Mouse (Mus musculus): ENCODE data around the gene Il33. TPM values are rescaled to one million over a fixed set of nuclear protein-coding genes. Genes with fewer than 3 reads are reported as not detected.

The Il33 gene
- 22.3 TPM for polyA plus RNA-seq (2015; fragmentation: Illumina TruSeq; extraction: RNeasy Lipid Tissue Mini Kit (QIAGEN cat#74804); ENCODE audit: insufficient read depth, low replicate concordance)

GRCm38 (mm10) chr19:29924638-29925258, at the start of gene Il33:
Gene Il33 (plus strand): TSS chr19:29925114.

DNA sequence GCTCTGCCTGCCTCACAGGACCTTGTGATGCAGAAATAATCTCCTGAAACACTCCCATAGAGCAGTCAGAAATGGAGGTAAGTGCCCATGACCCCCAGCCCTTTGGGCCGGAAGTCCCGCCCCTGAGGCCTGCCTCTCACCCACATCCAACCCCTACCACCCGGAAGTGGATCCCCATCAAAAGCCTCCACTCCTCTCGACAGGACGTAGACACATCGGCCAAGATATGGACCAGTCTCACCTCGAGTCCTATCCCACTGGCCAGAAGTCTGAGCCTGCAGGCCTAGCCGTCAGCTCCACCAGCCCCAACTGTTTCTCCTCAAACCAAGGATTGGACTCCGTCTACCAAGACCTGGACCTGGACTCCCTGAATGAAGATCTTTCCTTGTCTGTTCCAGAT, 78.7 kb downstream of the Il33 start, which contains the start of gene Trpd52l3:
Gene Trpd52l3, plus strand, starts transcription at position 170 of the 400 bp plus-strand sequence.

Other genes with a start within 250 kb of the Il33 start
- gene Mlana, start 227.3 kb upstream of the Il33 start, polyA plus RNA-seq (2015; fragmentation: Illumina TruSeq; extraction: RNeasy Lipid Tissue Mini Kit (QIAGEN cat#74804); ENCODE audit: insufficient read depth, low replicate concordance): not detected
- 31.8 TPM for gene 9930021J03Rik, start 119.1 kb upstream of the Il33 start, polyA plus RNA-seq (2015; fragmentation: Illumina TruSeq; extraction: RNeasy Lipid Tissue Mini Kit (QIAGEN cat#74804); ENCODE audit: insufficient read depth, low replicate concordance)
- gene Ranbp6, start 112.1 kb upstream of the Il33 start, polyA plus RNA-seq (2015; fragmentation: Illumina TruSeq; extraction: RNeasy Lipid Tissue Mini Kit (QIAGEN cat#74804); ENCODE audit: insufficient read depth, low replicate concordance): 37.8 TPM
- gene Trpd52l3, start 78.7 kb downstream of the Il33 start, polyA plus RNA-seq (2015; fragmentation: Illumina TruSeq; extraction: RNeasy Lipid Tissue Mini Kit (QIAGEN cat#74804); ENCODE audit: insufficient read depth, low replicate concordance): not detected
- 82.6 TPM for gene Uhrf2, start 105.4 kb downstream of the Il33 start, polyA plus RNA-seq (2015; fragmentation: Illumina TruSeq; extraction: RNeasy Lipid Tissue Mini Kit (QIAGEN cat#74804); ENCODE audit: insufficient read depth, low replicate concordance)